Mouse (Mus musculus): ENCODE results near the gene Krtap3-2. TPM values are rescaled to one million over a fixed set of nuclear protein-coding genes. Genes with fewer than 3 reads are reported as not detected.

Krtap3-2 gene
- polyA plus RNA-seq, 1 experiment from 2014 or later = not detected

- Histone ChIP-seq H3K4me1 (replicated peaks) (no peaks in the 10 kb centered on the region), H3K36me3 (no peaks in the 10 kb centered on the region), H3K27me3 (no peaks in the 10 kb centered on the region), H3K4me3 (no peak within 1 kb of the TSS), H3K9ac (no peak within 1 kb of the TSS), H3K27ac (replicated peaks) (no peak within 1 kb of the TSS), H3K4me2 (no peak within 1 kb of the TSS), H3K9me3 (no peaks in the 10 kb centered on the region)
- WGBS = 95% methylated on average over 9 of the region's 9 CpGs
- no peak for ATAC-seq (ENCODE audit: low FRiP score, low read depth)
Measured at GRCm38 (mm10) chr11:99559366-99559765, 2.7 kb upstream of the Krtap3-2 start, which contains the start of gene Gm11939. Gene Gm11939, minus strand, starts transcription at chr11:99559466.

- H3K9ac ChIP-seq = no peak overlapping the region
- no peak for ATAC-seq (ENCODE audit: low FRiP score, low read depth)
Measured at GRCm38 (mm10) chr11:99557976-99558745, 1.5 kb upstream of the Krtap3-2 start.

GRCm38 (mm10) chr11:99556195-99556594 is 458 bp downstream of the Krtap3-2 start:
- H3K27ac ChIP-seq (replicated peaks) = no peak overlapping the region
- ATAC-seq (ENCODE audit: low FRiP score, low read depth) = no peak
- H3K36me3 ChIP-seq = no peaks in the 10 kb centered on the region
- no peak overlapping the region for H3K4me2 ChIP-seq
- 95% methylated on average over 2 of the region's 2 CpGs for WGBS
- no peaks in the 10 kb centered on the region for H3K4me1 ChIP-seq (replicated peaks)
- H3K9ac ChIP-seq = no peak overlapping the region
- H3K27me3 ChIP-seq = no peaks in the 10 kb centered on the region
- no peak overlapping the region for H3K4me3 ChIP-seq
- no peaks in the 10 kb centered on the region for H3K9me3 ChIP-seq

More at GRCm38 (mm10) chr11:99557976-99558745, 1.5 kb upstream of the Krtap3-2 start:
- H3K36me3 ChIP-seq = no peaks in the 10 kb centered on the region
- no peaks in the 10 kb centered on the region for H3K9me3 ChIP-seq
- H3K4me3 ChIP-seq = no peak overlapping the region
- no peaks in the 10 kb centered on the region for H3K4me1 ChIP-seq (replicated peaks)
- no peak overlapping the region for H3K4me2 ChIP-seq
- H3K27me3 ChIP-seq = no peaks in the 10 kb centered on the region
- 78% methylated on average over 3 of the region's 3 CpGs for WGBS
- no peak overlapping the region for H3K27ac ChIP-seq (replicated peaks)

GRCm38 (mm10) chr11:99550765-99551164 is 5.9 kb downstream of the Krtap3-2 start, which contains the start of gene Krtap3-3:
Gene Krtap3-3, minus strand, starts transcription at chr11:99550865.
- ATAC-seq (ENCODE audit: low FRiP score, low read depth) = no peak
- H3K4me1 ChIP-seq (replicated peaks) = no peaks in the 10 kb centered on the region
- 56% methylated on average over 4 of the region's 4 CpGs for WGBS

GRCm38 (mm10) chr11:99547892-99548291 is 8.8 kb downstream of the Krtap3-2 start:
- no peak for ATAC-seq (ENCODE audit: low FRiP score, low read depth)
- Histone ChIP-seq H3K27ac (replicated peaks) (no peak overlapping the region), H3K36me3 (no peaks in the 10 kb centered on the region), H3K27me3 (no peaks in the 10 kb centered on the region), H3K4me3 (no peak overlapping the region), H3K4me1 (replicated peaks) (no peaks in the 10 kb centered on the region), H3K4me2 (no peak overlapping the region), H3K9ac (no peak overlapping the region), H3K9me3 (no peaks in the 10 kb centered on the region; the same call in 1 of the 2 replicates)

More at GRCm38 (mm10) chr11:99550765-99551164, 5.9 kb downstream of the Krtap3-2 start, which contains the start of gene Krtap3-3:
- H3K36me3 ChIP-seq = no peaks in the 10 kb centered on the region
- H3K9me3 ChIP-seq = no peaks in the 10 kb centered on the region
- H3K27ac ChIP-seq (replicated peaks) = no peak within 1 kb of the TSS
- H3K4me2 ChIP-seq = no peak within 1 kb of the TSS
- H3K27me3 ChIP-seq = no peaks in the 10 kb centered on the region
- no peak within 1 kb of the TSS for H3K4me3 ChIP-seq
- no peak within 1 kb of the TSS for H3K9ac ChIP-seq

- H3K36me3 ChIP-seq = no peaks in the 10 kb centered on the region
- no peaks in the 10 kb centered on the region; the same call in 1 of the 2 replicates for H3K9me3 ChIP-seq
- peak overlapping the region; percentile 30 for H3K4me2 ChIP-seq
- ATAC-seq (ENCODE audit: low FRiP score, low read depth) = peak; percentile 72; the same call in 1 of the 2 replicates
- WGBS = 47% methylated on average over 9 of the region's 9 CpGs
- 0 out of 2 replicates have a peak overlapping the region, but pooled peaks have one; percentile 53 for H3K27ac ChIP-seq (replicated peaks)
- no peaks in the 10 kb centered on the region for H3K27me3 ChIP-seq
- 0 out of 2 replicates have a peak, but pooled peaks cover 8% of the 10 kb centered on the region for H3K4me1 ChIP-seq (replicated peaks)
- H3K4me3 ChIP-seq = no peak overlapping the region
- no peak overlapping the region for H3K9ac ChIP-seq
Measured at GRCm38 (mm10) chr11:99539721-99540120, 16.9 kb downstream of the Krtap3-2 start.

- Histone ChIP-seq H3K4me3 (no peak within 1 kb of the TSS), H3K27ac (replicated peaks) (no peak within 1 kb of the TSS), H3K36me3 (no peaks in the 10 kb centered on the region), H3K4me2 (no peak within 1 kb of the TSS), H3K4me1 (replicated peaks) (no peaks in the 10 kb centered on the region), H3K27me3 (no peaks in the 10 kb centered on the region), H3K9ac (no peak within 1 kb of the TSS), H3K9me3 (no peaks in the 10 kb centered on the region)
- no peak for ATAC-seq (ENCODE audit: low FRiP score, low read depth)
- WGBS = 89% methylated on average over 13 of the region's 13 CpGs
Measured at GRCm38 (mm10) chr11:99521288-99521860, 35.3 kb downstream of the Krtap3-2 start, which contains the start of gene Krt39. Gene Krt39, minus strand, starts transcription at chr11:99521338.

GRCm38 (mm10) chr11:99514098-99514497 is 42.6 kb downstream of the Krtap3-2 start:
- H3K4me3 ChIP-seq = no peak overlapping the region
- H3K27me3 ChIP-seq = no peaks in the 10 kb centered on the region
- WGBS = 89% methylated on average over 8 of the region's 8 CpGs
- no peak overlapping the region for H3K27ac ChIP-seq (replicated peaks)
- ATAC-seq (ENCODE audit: low FRiP score, low read depth) = no peak
- no peak overlapping the region for H3K4me2 ChIP-seq
- no peaks in the 10 kb centered on the region for H3K4me1 ChIP-seq (replicated peaks)
- no peak overlapping the region for H3K9ac ChIP-seq
- no peaks in the 10 kb centered on the region for H3K9me3 ChIP-seq
- no peaks in the 10 kb centered on the region for H3K36me3 ChIP-seq

Other genes with a start within 250 kb of the Krtap3-2 start
- gene Krt25, start 233.9 kb downstream of the Krtap3-2 start, polyA plus RNA-seq (2015; fragmentation: Nextera tagmentation; extraction: Ambion mirVana) = 0.81 and 0.96 TPM in 2 replicates
- 0.25 and 0.26 TPM in 2 replicates for gene Krt26, start 218.9 kb downstream of the Krtap3-2 start, polyA plus RNA-seq (2015; fragmentation: Nextera tagmentation; extraction: Ambion mirVana)
- 0.16 TPM in 1 of 2 replicates, not detected in the other for gene Krt27, start 205.7 kb downstream of the Krtap3-2 start, polyA plus RNA-seq (2015; fragmentation: Nextera tagmentation; extraction: Ambion mirVana)
- 0.54 and 0.65 TPM in 2 replicates for gene Krt28, start 181.9 kb downstream of the Krtap3-2 start, polyA plus RNA-seq (2015; fragmentation: Nextera tagmentation; extraction: Ambion mirVana)
- gene Krt10, start 167.5 kb downstream of the Krtap3-2 start, polyA plus RNA-seq (2015; fragmentation: Nextera tagmentation; extraction: Ambion mirVana) = 29.6 and 30.6 TPM in 2 replicates
- 0.30 TPM in 1 of 2 replicates, not detected in the other for gene Krt12, start 134.6 kb downstream of the Krtap3-2 start, polyA plus RNA-seq (2015; fragmentation: Nextera tagmentation; extraction: Ambion mirVana)
- 0.14 and 0.24 TPM in 2 replicates for gene Krt20, start 118.7 kb downstream of the Krtap3-2 start, polyA plus RNA-seq (2015; fragmentation: Nextera tagmentation; extraction: Ambion mirVana)
- 0.20 and 0.31 TPM in 2 replicates for gene Krt23, start 63.7 kb downstream of the Krtap3-2 start, polyA plus RNA-seq (2015; fragmentation: Nextera tagmentation; extraction: Ambion mirVana)
- gene Krt39, start 35.5 kb downstream of the Krtap3-2 start, polyA plus RNA-seq (2015; fragmentation: Nextera tagmentation; extraction: Ambion mirVana) = not detected in 2 replicates
- gene Krt40, start 13.7 kb downstream of the Krtap3-2 start, polyA plus RNA-seq (2015; fragmentation: Nextera tagmentation; extraction: Ambion mirVana) = not detected in 2 replicates
- not detected in 2 replicates for gene Krtap3-3, start 6.0 kb downstream of the Krtap3-2 start, polyA plus RNA-seq (2015; fragmentation: Nextera tagmentation; extraction: Ambion mirVana)
- not detected in 2 replicates for gene Gm11939, start 2.6 kb upstream of the Krtap3-2 start, polyA plus RNA-seq (2015; fragmentation: Nextera tagmentation; extraction: Ambion mirVana)
- gene Krtap3-1, start 9.8 kb upstream of the Krtap3-2 start, polyA plus RNA-seq (2015; fragmentation: Nextera tagmentation; extraction: Ambion mirVana) = not detected in 2 replicates
- gene Krtap1-5, start 24.2 kb upstream of the Krtap3-2 start, polyA plus RNA-seq (2015; fragmentation: Nextera tagmentation; extraction: Ambion mirVana) = not detected in 2 replicates
- not detected in 2 replicates for gene Krtap1-4, start 26.8 kb upstream of the Krtap3-2 start, polyA plus RNA-seq (2015; fragmentation: Nextera tagmentation; extraction: Ambion mirVana)
- gene Krtap1-3, start 34.5 kb upstream of the Krtap3-2 start, polyA plus RNA-seq (2015; fragmentation: Nextera tagmentation; extraction: Ambion mirVana) = not detected in 2 replicates
- gene Krtap9-3, start 41.3 kb upstream of the Krtap3-2 start, polyA plus RNA-seq (2015; fragmentation: Nextera tagmentation; extraction: Ambion mirVana) = not detected in 2 replicates
- not detected in 2 replicates for gene Gm11938, start 46.5 kb upstream of the Krtap3-2 start, polyA plus RNA-seq (2015; fragmentation: Nextera tagmentation; extraction: Ambion mirVana)
- gene Gm11937, start 53.3 kb upstream of the Krtap3-2 start, polyA plus RNA-seq (2015; fragmentation: Nextera tagmentation; extraction: Ambion mirVana) = not detected in 2 replicates
- not detected in 2 replicates for gene Krtap2-4, start 58.0 kb upstream of the Krtap3-2 start, polyA plus RNA-seq (2015; fragmentation: Nextera tagmentation; extraction: Ambion mirVana)
- not detected in 2 replicates for gene Gm11562, start 63.6 kb upstream of the Krtap3-2 start, polyA plus RNA-seq (2015; fragmentation: Nextera tagmentation; extraction: Ambion mirVana)
- gene Krtap4-1, start 71.4 kb upstream of the Krtap3-2 start, polyA plus RNA-seq (2015; fragmentation: Nextera tagmentation; extraction: Ambion mirVana) = not detected in 2 replicates
- not detected in 2 replicates for gene Krtap4-2, start 78.2 kb upstream of the Krtap3-2 start, polyA plus RNA-seq (2015; fragmentation: Nextera tagmentation; extraction: Ambion mirVana)
- not detected in 2 replicates for gene Krtap4-7, start 87.2 kb upstream of the Krtap3-2 start, polyA plus RNA-seq (2015; fragmentation: Nextera tagmentation; extraction: Ambion mirVana)
- gene Gm11555, start 93.4 kb upstream of the Krtap3-2 start, polyA plus RNA-seq (2015; fragmentation: Nextera tagmentation; extraction: Ambion mirVana) = not detected in 2 replicates
- not detected in 2 replicates for gene Gm11563, start 102.1 kb upstream of the Krtap3-2 start, polyA plus RNA-seq (2015; fragmentation: Nextera tagmentation; extraction: Ambion mirVana)
- not detected in 2 replicates for gene Krtap4-6, start 109.1 kb upstream of the Krtap3-2 start, polyA plus RNA-seq (2015; fragmentation: Nextera tagmentation; extraction: Ambion mirVana)
- gene Gm14190, start 133.9 kb upstream of the Krtap3-2 start, polyA plus RNA-seq (2015; fragmentation: Nextera tagmentation; extraction: Ambion mirVana) = not detected in 2 replicates
- gene Gm14180, start 177.4 kb upstream of the Krtap3-2 start, polyA plus RNA-seq (2015; fragmentation: Nextera tagmentation; extraction: Ambion mirVana) = not detected in 2 replicates
- gene Gm11595, start 216.1 kb upstream of the Krtap3-2 start, polyA plus RNA-seq (2015; fragmentation: Nextera tagmentation; extraction: Ambion mirVana) = not detected in 2 replicates
- not detected in 2 replicates for gene Krtap4-8, start 223.9 kb upstream of the Krtap3-2 start, polyA plus RNA-seq (2015; fragmentation: Nextera tagmentation; extraction: Ambion mirVana)
- not detected in 2 replicates for gene Krtap4-9, start 228.3 kb upstream of the Krtap3-2 start, polyA plus RNA-seq (2015; fragmentation: Nextera tagmentation; extraction: Ambion mirVana)
- not detected in 2 replicates for gene Gm11596, start 236.6 kb upstream of the Krtap3-2 start, polyA plus RNA-seq (2015; fragmentation: Nextera tagmentation; extraction: Ambion mirVana)
- not detected in 2 replicates for gene Gm11569, start 242.1 kb upstream of the Krtap3-2 start, polyA plus RNA-seq (2015; fragmentation: Nextera tagmentation; extraction: Ambion mirVana)
- not detected in 2 replicates for gene Gm11554, start 247.6 kb upstream of the Krtap3-2 start, polyA plus RNA-seq (2015; fragmentation: Nextera tagmentation; extraction: Ambion mirVana)

Data from hindbrain, embryonic 15.5 days (tissue).